Comparison of ENCODE assay signal across 12 mouse cellular contexts in the genomic region with DNA sequence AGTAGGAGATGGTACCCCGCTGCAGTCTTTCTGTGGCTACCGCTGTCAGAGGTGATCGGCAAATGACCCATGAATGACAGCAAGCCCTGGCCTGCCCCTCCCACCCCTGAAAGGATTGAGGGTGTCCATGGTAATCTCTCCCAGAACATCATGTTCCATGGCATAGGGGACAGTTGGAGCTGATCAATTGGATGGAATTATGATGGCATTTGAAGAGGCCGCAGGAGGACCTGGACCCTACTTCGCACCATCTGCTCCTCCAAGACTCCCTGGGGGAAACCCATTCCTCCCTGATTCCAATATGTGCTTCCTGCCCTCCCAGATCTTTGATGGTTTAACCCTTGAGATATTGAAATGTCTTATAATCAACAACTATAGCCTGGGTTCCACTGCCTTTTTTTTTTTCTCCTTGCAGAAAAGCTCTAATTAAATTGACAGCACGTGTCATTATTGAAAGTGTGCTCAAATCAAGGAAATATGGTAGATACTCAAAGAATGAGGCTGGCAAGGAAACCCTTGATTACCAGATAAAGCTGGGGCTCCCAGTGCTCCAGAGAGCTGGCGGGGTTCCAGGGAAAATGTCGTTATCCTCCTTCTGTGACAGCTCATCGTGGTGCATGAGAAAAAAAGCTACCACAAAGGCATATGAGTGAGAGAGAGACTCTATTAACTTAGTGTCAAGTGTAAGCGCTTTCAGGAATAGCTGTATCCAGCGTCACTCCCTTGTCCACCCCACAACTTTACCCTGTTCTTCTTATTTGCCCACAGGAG.
DNase-seq lines count a peak whose midpoint lies in the region; ATAC-seq and TF ChIP-seq lines count a peak whose summit lies in the region.
"Had no signal": no experiment of that assay in that cellular context is flagged by ENCODE, and none has a peak within 500 bp of the region (broad histone marks: within the 10 kb centered on the region; RNA-seq: fewer than 3 reads in every experiment).

No protein-coding gene starts in this region.

- no peak for TF ChIP-seq CTCF in gastrocnemius, adult 2 months (IDR thresholded peaks at IDR 0.05)

- no peaks in the 10 kb centered on the region for H3K9me3 ChIP-seq in hindbrain, embryonic 15.5 days
- no peaks in the 10 kb centered on the region for H3K9me3 ChIP-seq in hindbrain, embryonic 16.5 days (ENCODE audit: control insufficient read depth, low read length)
- H3K9me3 ChIP-seq: heart, embryonic 10.5 days had no signal

- peaks cover 47% of the 10 kb centered on the region for H3K4me1 ChIP-seq in hindbrain, embryonic 15.5 days (replicated peaks)
- peaks cover 14% of the 10 kb centered on the region for H3K4me1 ChIP-seq in hindbrain, embryonic 16.5 days (ENCODE audit: control insufficient read depth, insufficient read depth, low read depth, low read length)
- H3K4me1 ChIP-seq: heart, embryonic 10.5 days; megakaryocyte, embryonic 14.5 days had no signal

- intact Hi-C loops in gastrocnemius, adult 2 months (cut with DNase I): no loop called here

- WGBS in hindbrain, embryonic 15.5 days: 49% methylated on average over 11 of the region's 11 CpGs
- 50% methylated on average over 11 of the region's 11 CpGs for WGBS in hindbrain, embryonic 16.5 days

- H3K4me3 ChIP-seq in hindbrain, embryonic 15.5 days: no peak overlapping the region
- no peak overlapping the region for H3K4me3 ChIP-seq in hindbrain, embryonic 16.5 days (ENCODE audit: low read length)
- H3K4me3 ChIP-seq in gastrocnemius, adult 2 months: no peak overlapping the region
- H3K4me3 ChIP-seq: heart, embryonic 10.5 days; megakaryocyte, embryonic 14.5 days had no signal

- peak overlapping the region; percentile 31; the same call in 1 of the 2 replicates for H3K27ac ChIP-seq in hindbrain, embryonic 15.5 days (replicated peaks)
- no peak overlapping the region for H3K27ac ChIP-seq in hindbrain, embryonic 16.5 days (ENCODE audit: low read depth, low read length)
- H3K27ac ChIP-seq in gastrocnemius, adult 2 months: no peak overlapping the region
- H3K27ac ChIP-seq: heart, embryonic 10.5 days had no signal

- DNase-seq in adrenal gland, postnatal 14 days: peak; percentile 20
- no peak for DNase-seq in adrenal gland, postnatal 36 days
- peak; percentile 45 for DNase-seq in retina, embryonic 14.5 days (ENCODE audit: low spot score)
- DNase-seq in retina, postnatal 1 day: no peak
- no peak for DNase-seq in heart, adult 8-10 months (ENCODE audit: low spot score)
- no peak for DNase-seq in gastrocnemius, adult 2 months
- DNase-seq: heart, postnatal 4 days; spleen, adult 18-20 months had no signal

- no peak overlapping the region for H3K4me2 ChIP-seq in hindbrain, embryonic 15.5 days
- no peak overlapping the region for H3K4me2 ChIP-seq in hindbrain, embryonic 16.5 days (ENCODE audit: low read length)

- no peak for ATAC-seq in hindbrain, embryonic 15.5 days (ENCODE audit: low FRiP score, low read depth)
- no peak for ATAC-seq in hindbrain, embryonic 16.5 days

- no peaks in the 10 kb centered on the region for H3K27me3 ChIP-seq in hindbrain, embryonic 15.5 days
- no peaks in the 10 kb centered on the region for H3K27me3 ChIP-seq in hindbrain, embryonic 16.5 days (replicated peaks; ENCODE audit: control insufficient read depth, insufficient read depth, low read length)
- H3K27me3 ChIP-seq: megakaryocyte, embryonic 14.5 days had no signal

- H3K9ac ChIP-seq in hindbrain, embryonic 15.5 days: no peak overlapping the region
- no peak overlapping the region for H3K9ac ChIP-seq in hindbrain, embryonic 16.5 days (ENCODE audit: low read depth, low read length)

- no peaks in the 10 kb centered on the region for H3K36me3 ChIP-seq in hindbrain, embryonic 15.5 days
- no peaks in the 10 kb centered on the region for H3K36me3 ChIP-seq in hindbrain, embryonic 16.5 days (ENCODE audit: control insufficient read depth, insufficient read depth, low read length)
- H3K36me3 ChIP-seq: heart, embryonic 10.5 days had no signal

Comparison
In these comparisons a context has a peak if more than half of its experiments do, and no peak if none do; other contexts are left out.
1. DNase-seq: peak in adrenal gland, postnatal 14 days (single experiment) and retina, embryonic 14.5 days (single experiment); none in adrenal gland, postnatal 36 days (0 of 2), retina, postnatal 1 day (single experiment), heart, adult 8-10 months (single experiment) and gastrocnemius, adult 2 months (single experiment).